Mouse (Mus musculus): ENCODE data around the gene Chst14.

Gene Chst14

GRCm38 (mm10) chr2:118900826-118901140, 25.5 kb upstream of the Chst14 start:
- no peak for TF ChIP-seq GATA4 (IDR thresholded peaks at IDR 0.05; ENCODE audit: insufficient replicate concordance, low read length)

GRCm38 (mm10) chr2:118901175-118902031, 24.9 kb upstream of the Chst14 start:
- TF ChIP-seq GATA4 (IDR thresholded peaks at IDR 0.05; ENCODE audit: insufficient replicate concordance, low read length), result no peak

GRCm38 (mm10) chr2:118902051-118903025, 24.0 kb upstream of the Chst14 start:
- TF ChIP-seq GATA4 (IDR thresholded peaks at IDR 0.05; ENCODE audit: insufficient replicate concordance, low read length), result no peak

- TF ChIP-seq GATA4 (IDR thresholded peaks at IDR 0.05; ENCODE audit: insufficient replicate concordance, low read length), result no peak; the same call in 1 of the 2 replicates
Observed at GRCm38 (mm10) chr2:118903333-118903741, 23.0 kb upstream of the Chst14 start.

GRCm38 (mm10) chr2:118905433-118906117, 20.7 kb upstream of the Chst14 start:
- no peak for TF ChIP-seq GATA4 (IDR thresholded peaks at IDR 0.05; ENCODE audit: insufficient replicate concordance, low read length)

GRCm38 (mm10) chr2:118906118-118906492, 20.2 kb upstream of the Chst14 start:
- TF ChIP-seq GATA4 (IDR thresholded peaks at IDR 0.05; ENCODE audit: insufficient replicate concordance, low read length), result no peak

GRCm38 (mm10) chr2:118907781-118908180, 18.5 kb upstream of the Chst14 start:
- no peak for TF ChIP-seq GATA4 (IDR thresholded peaks at IDR 0.05; ENCODE audit: insufficient replicate concordance, low read length)

GRCm38 (mm10) chr2:118909151-118909550, 17.1 kb upstream of the Chst14 start:
- no peak for TF ChIP-seq GATA4 (IDR thresholded peaks at IDR 0.05; ENCODE audit: insufficient replicate concordance, low read length)

GRCm38 (mm10) chr2:118910605-118911278, 15.6 kb upstream of the Chst14 start:
- TF ChIP-seq GATA4 (IDR thresholded peaks at IDR 0.05; ENCODE audit: insufficient replicate concordance, low read length), result no peak

GRCm38 (mm10) chr2:118912706-118913105, 13.6 kb upstream of the Chst14 start:
- no peak for TF ChIP-seq GATA4 (IDR thresholded peaks at IDR 0.05; ENCODE audit: insufficient replicate concordance, low read length)

GRCm38 (mm10) chr2:118913551-118914276, 12.6 kb upstream of the Chst14 start:
- TF ChIP-seq GATA4 (IDR thresholded peaks at IDR 0.05; ENCODE audit: insufficient replicate concordance, low read length), result no peak

- TF ChIP-seq GATA4 (IDR thresholded peaks at IDR 0.05; ENCODE audit: insufficient replicate concordance, low read length), result no peak
Observed at GRCm38 (mm10) chr2:118914685-118915084, 11.6 kb upstream of the Chst14 start.

- TF ChIP-seq GATA4 (IDR thresholded peaks at IDR 0.05; ENCODE audit: insufficient replicate concordance, low read length), result no peak
Observed at GRCm38 (mm10) chr2:118916436-118916835, 9.9 kb upstream of the Chst14 start.

- TF ChIP-seq GATA4 (IDR thresholded peaks at IDR 0.05; ENCODE audit: insufficient replicate concordance, low read length), result no peak
Observed at GRCm38 (mm10) chr2:118918543-118918942, 7.8 kb upstream of the Chst14 start.

Data from liver, adult (tissue).